ENCODE assay signal across 8 mouse cellular contexts in the genomic region with DNA sequence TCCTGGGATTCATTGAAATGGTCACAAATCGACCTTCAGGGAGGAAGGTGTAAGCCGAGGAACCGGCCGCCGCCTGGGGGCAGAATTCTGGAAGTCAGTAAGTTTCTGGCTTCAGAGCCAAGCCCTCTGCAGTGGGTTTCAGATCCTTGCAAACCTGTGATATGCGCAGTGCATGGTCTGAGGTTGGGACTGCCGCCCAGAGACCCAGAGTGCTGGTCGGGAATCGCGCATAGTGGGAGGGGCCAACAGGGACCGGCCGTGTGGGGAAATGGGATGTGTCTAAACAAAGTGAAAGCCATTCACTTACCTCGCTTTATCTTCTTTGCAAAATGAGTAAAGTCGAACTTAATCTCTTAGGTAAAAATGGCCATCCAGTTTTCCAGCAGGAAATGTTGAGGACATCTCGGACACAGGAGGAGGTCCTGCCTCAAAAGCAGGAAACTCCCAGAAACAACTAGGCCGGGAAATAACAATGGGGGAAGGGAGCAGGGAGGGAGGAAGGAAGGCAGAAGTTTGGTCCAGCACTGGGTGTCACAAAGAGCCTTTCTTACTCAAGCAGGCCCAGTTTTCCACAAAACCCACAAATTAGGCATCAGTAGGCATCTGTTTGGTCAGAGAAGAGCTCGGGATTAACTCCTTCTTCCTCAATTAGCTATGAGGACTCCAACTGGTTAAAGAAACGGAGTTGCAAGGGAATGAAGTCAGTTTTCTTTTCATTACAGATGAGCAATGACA. TPM values are rescaled to one million over a fixed set of nuclear protein-coding genes. Genes with fewer than 3 reads are reported as not detected.
A peak's percentile ranks its signal among the peaks of the same experiment; 100 is the strongest.
DNase-seq lines count a peak whose midpoint lies in the region; ATAC-seq and TF ChIP-seq lines count a peak whose summit lies in the region.

No protein-coding gene starts in this region.

- no peaks in the 10 kb centered on the region for H3K27me3 ChIP-seq in hindbrain, embryonic 10.5 days (ENCODE audit: insufficient read depth, poor library complexity, severe bottlenecking)
- no peaks in the 10 kb centered on the region for H3K27me3 ChIP-seq in lung, postnatal 0 days (replicated peaks; ENCODE audit: insufficient read depth, low read length)

- H3K27ac ChIP-seq in hindbrain, embryonic 10.5 days = peak overlapping the region; percentile 73
- H3K27ac ChIP-seq in lung, postnatal 0 days (ENCODE audit: low read length) = peak overlapping the region; percentile 82

- no peak for TF ChIP-seq EP300 in lung, postnatal 0 days (IDR thresholded peaks at IDR 0.05)

- H3K4me2 ChIP-seq in lung, postnatal 0 days (replicated peaks; ENCODE audit: low read depth, low read length) = peak overlapping the region; percentile 59

- peak overlapping the region; percentile 52 for H3K9ac ChIP-seq in lung, postnatal 0 days (replicated peaks; ENCODE audit: low read depth)

- peaks cover 8% of the 10 kb centered on the region for H3K4me1 ChIP-seq in hindbrain, embryonic 10.5 days (replicated peaks)
- H3K4me1 ChIP-seq in lung, postnatal 0 days (ENCODE audit: insufficient read depth, low read depth, low read length) = no peaks in the 10 kb centered on the region

- peak; percentile 97 for ATAC-seq in lung, postnatal 0 days

- 9% methylated on average over 18 of the region's 18 CpGs for WGBS in hindbrain, embryonic 10.5 days
- WGBS in lung, postnatal 0 days = 4% methylated on average over 18 of the region's 18 CpGs

- H3K9me3 ChIP-seq in hindbrain, embryonic 10.5 days = no peaks in the 10 kb centered on the region
- H3K9me3 ChIP-seq in lung, postnatal 0 days (ENCODE audit: low read length) = no peaks in the 10 kb centered on the region

- no peaks in the 10 kb centered on the region for H3K36me3 ChIP-seq in hindbrain, embryonic 10.5 days
- no peaks in the 10 kb centered on the region for H3K36me3 ChIP-seq in lung, postnatal 0 days (ENCODE audit: insufficient read depth, low read length)

- DNase-seq in ES-CJ7 (ENCODE audit: low read depth, low spot score) = peak; percentile 92
- DNase-seq in cerebellum, adult 11-12 months = peak; percentile 3
- peak; percentile 53 for DNase-seq in forelimb bud, embryonic 11.5 days (ENCODE audit: low read depth, low spot score)
- peak; percentile 70 for DNase-seq in hindbrain, embryonic 10.5 days (ENCODE audit: low spot score)
- DNase-seq in layer of hippocampus, adult 8-10 months (ENCODE audit: low spot score in 2 of 2) = peak; percentile 19 to 32
- peak; percentile 86 for DNase-seq in lung, postnatal 0 days (ENCODE audit: low spot score)
- peak; percentile 41 for DNase-seq in ovary, postnatal 14 days (ENCODE audit: low spot score)
- DNase-seq in urinary bladder, adult 2 months (ENCODE audit: low spot score) = peak; percentile 63

- peak overlapping the region; percentile 48 for H3K4me3 ChIP-seq in hindbrain, embryonic 10.5 days
- H3K4me3 ChIP-seq in lung, postnatal 0 days (ENCODE audit: low read depth, low read length) = peak overlapping the region; percentile 51

- peak; percentile 57 for TF ChIP-seq CTCF in lung, postnatal 0 days (IDR thresholded peaks at IDR 0.05)

RNA-seq across cellular contexts. Expression of gene Tlr3, which starts 0.6 kb away (rescaled TPM):
- polyA plus RNA-seq in hindbrain, embryonic 10.5 days (2016; fragmentation: Nextera tagmentation; extraction: Ambion mirVana) = 0.67 and 0.77 TPM in 2 replicates
- 10 to 100 TPM in 3 of 4 experiments, 1 to 10 TPM in 1; 9.5 to 13.0 (median 12.0) TPM for total RNA-seq in layer of hippocampus, adult 8-10 months (2022)
- polyA plus RNA-seq in lung, postnatal 0 days (2015; fragmentation: Nextera tagmentation; extraction: Ambion mirVana) = 6.3 and 7.3 TPM in 2 replicates
- 15.7 and 16.2 TPM in 2 replicates for polyA plus RNA-seq in urinary bladder, adult 2 months (2012; rRNA removed)

RNA-seq across cellular contexts. Expression of gene Fam149a, which starts 28.2 kb away (rescaled TPM):
- 9.1 and 9.6 TPM in 2 replicates for polyA plus RNA-seq in hindbrain, embryonic 10.5 days (2016; fragmentation: Nextera tagmentation; extraction: Ambion mirVana)
- 10 to 100 TPM; 11.4 to 16.4 (median 14.7) TPM for total RNA-seq in layer of hippocampus, adult 8-10 months (2022)
- polyA plus RNA-seq in lung, postnatal 0 days (2015; fragmentation: Nextera tagmentation; extraction: Ambion mirVana) = 7.3 and 8.4 TPM in 2 replicates
- polyA plus RNA-seq in urinary bladder, adult 2 months (2012; rRNA removed) = 16.5 and 21.2 TPM in 2 replicates

Comparison
In these comparisons a context has a peak if more than half of its experiments do, and no peak if none do; other contexts are left out.
1. Peak in every context shown above with its lines: DNase-seq, ATAC-seq, H3K4me3 ChIP-seq and H3K27ac ChIP-seq.
2. DNase-seq: peak in every context shown above with its lines; median percentile 92 in ES-CJ7; 86 in lung, postnatal 0 days; 70 in hindbrain, embryonic 10.5 days; 63 in urinary bladder, adult 2 months; 53 in forelimb bud, embryonic 11.5 days; 41 in ovary, postnatal 14 days; 26 in layer of hippocampus, adult 8-10 months; 3 in cerebellum, adult 11-12 months.